In genomic region chr15:79242574-79243233, GRCm38 (mm10) we compare ENCODE assay signal across 9 mouse cellular contexts. TPM values are rescaled to one million over a fixed set of nuclear protein-coding genes. Genes with fewer than 3 reads are reported as not detected.
A peak's percentile ranks its signal among the peaks of the same experiment; 100 is the strongest.
DNase-seq lines count a peak whose midpoint lies in the region; ATAC-seq and TF ChIP-seq lines count a peak whose summit lies in the region.
"Had no signal": no experiment of that assay in that cellular context is flagged by ENCODE, and none has a peak within 500 bp of the region (broad histone marks: within the 10 kb centered on the region; RNA-seq: fewer than 3 reads in every experiment).

No protein-coding gene starts in this region.

- H3K27me3 ChIP-seq in forebrain, embryonic 12.5 days: no peaks in the 10 kb centered on the region
- H3K27me3 ChIP-seq in forebrain, embryonic 14.5 days (replicated peaks; ENCODE audit: control insufficient read depth, insufficient read depth, low read length): no peaks in the 10 kb centered on the region
- H3K27me3 ChIP-seq in lung, postnatal 0 days (replicated peaks; ENCODE audit: insufficient read depth, low read length): no peaks in the 10 kb centered on the region
- no peaks in the 10 kb centered on the region for H3K27me3 ChIP-seq in liver, embryonic 13.5 days
- H3K27me3 ChIP-seq in stomach, embryonic 14.5 days (ENCODE audit: control insufficient read depth, insufficient read depth, low read length): no peaks in the 10 kb centered on the region
- H3K27me3 ChIP-seq: stomach, embryonic 15.5 days had no signal

- no peak overlapping the region for H3K9ac ChIP-seq in forebrain, embryonic 12.5 days
- no peak overlapping the region for H3K9ac ChIP-seq in forebrain, embryonic 14.5 days (ENCODE audit: low read length)
- no peak overlapping the region for H3K9ac ChIP-seq in lung, postnatal 0 days (replicated peaks; ENCODE audit: low read depth)
- H3K9ac ChIP-seq in liver, embryonic 13.5 days: no peak overlapping the region
- H3K9ac ChIP-seq in stomach, embryonic 14.5 days (replicated peaks; ENCODE audit: low read depth, low read length): no peak overlapping the region
- H3K9ac ChIP-seq: stomach, embryonic 15.5 days had no signal

- no peaks in the 10 kb centered on the region for H3K9me3 ChIP-seq in forebrain, embryonic 12.5 days
- no peaks in the 10 kb centered on the region for H3K9me3 ChIP-seq in forebrain, embryonic 14.5 days (replicated peaks; ENCODE audit: control insufficient read depth, low read length)
- H3K9me3 ChIP-seq in lung, postnatal 0 days (ENCODE audit: low read length): no peaks in the 10 kb centered on the region
- no peaks in the 10 kb centered on the region for H3K9me3 ChIP-seq in liver, embryonic 13.5 days (replicated peaks)
- H3K9me3 ChIP-seq in stomach, embryonic 14.5 days (ENCODE audit: control insufficient read depth, low read depth, low read length): no peaks in the 10 kb centered on the region
- H3K9me3 ChIP-seq: stomach, embryonic 15.5 days had no signal

- 77% methylated on average over 13 of the region's 13 CpGs for WGBS in forebrain, embryonic 12.5 days
- 75% methylated on average over 13 of the region's 13 CpGs for WGBS in forebrain, embryonic 14.5 days
- 66% methylated on average over 13 of the region's 13 CpGs for WGBS in lung, postnatal 0 days
- WGBS in liver, embryonic 13.5 days (ENCODE audit: insufficient replicate concordance): 69% methylated on average over 13 of the region's 13 CpGs
- WGBS in stomach, embryonic 14.5 days: 69% methylated on average over 13 of the region's 13 CpGs

- no peak overlapping the region for H3K27ac ChIP-seq in forebrain, embryonic 12.5 days
- no peak overlapping the region for H3K27ac ChIP-seq in forebrain, embryonic 14.5 days (ENCODE audit: low read depth, low read length)
- no peak overlapping the region for H3K27ac ChIP-seq in lung, postnatal 0 days (ENCODE audit: low read length)
- H3K27ac ChIP-seq in liver, embryonic 13.5 days: no peak overlapping the region
- no peak overlapping the region for H3K27ac ChIP-seq in stomach, embryonic 14.5 days (ENCODE audit: low read length)
- H3K27ac ChIP-seq: stomach, embryonic 15.5 days had no signal

- peaks cover 6% of the 10 kb centered on the region; the same call in 1 of the 2 replicates for H3K4me1 ChIP-seq in forebrain, embryonic 12.5 days
- H3K4me1 ChIP-seq in forebrain, embryonic 14.5 days (ENCODE audit: control insufficient read depth, insufficient read depth, low read length): no peaks in the 10 kb centered on the region
- H3K4me1 ChIP-seq in lung, postnatal 0 days (ENCODE audit: insufficient read depth, low read depth, low read length): no peaks in the 10 kb centered on the region; the same call in 1 of the 2 replicates
- peaks cover 3% of the 10 kb centered on the region; the same call in 1 of the 2 replicates for H3K4me1 ChIP-seq in liver, embryonic 13.5 days (replicated peaks)
- no peaks in the 10 kb centered on the region for H3K4me1 ChIP-seq in stomach, embryonic 14.5 days (ENCODE audit: control insufficient read depth, insufficient read depth, low read length)

- peak; percentile 51 for ATAC-seq in forebrain, embryonic 12.5 days (ENCODE audit: low FRiP score)
- ATAC-seq in forebrain, embryonic 14.5 days: no peak
- peak; percentile 13 for ATAC-seq in lung, postnatal 0 days
- ATAC-seq in liver, embryonic 13.5 days (ENCODE audit: low read depth): peak; percentile 1; the same call in 1 of the 2 replicates
- ATAC-seq in stomach, embryonic 14.5 days (ENCODE audit: insufficient number of reproducible peaks, insufficient read depth, low FRiP score, low read depth): peak; percentile 10; the same call in 1 of the 2 replicates

- no peak overlapping the region for H3K4me3 ChIP-seq in forebrain, embryonic 12.5 days (replicated peaks)
- H3K4me3 ChIP-seq in forebrain, embryonic 14.5 days (ENCODE audit: low read depth, low read length): no peak overlapping the region
- no peak overlapping the region for H3K4me3 ChIP-seq in lung, postnatal 0 days (ENCODE audit: low read depth, low read length)
- no peak overlapping the region for H3K4me3 ChIP-seq in liver, embryonic 13.5 days (replicated peaks)
- no peak overlapping the region for H3K4me3 ChIP-seq in stomach, embryonic 14.5 days (ENCODE audit: low read depth, low read length)
- H3K4me3 ChIP-seq: stomach, embryonic 15.5 days had no signal

- DNase-seq in forebrain, embryonic 14.5 days (ENCODE audit: low spot score): no peak
- DNase-seq in lung, postnatal 0 days (ENCODE audit: low spot score): no peak
- no peak for DNase-seq in lung, postnatal 10 days
- DNase-seq in liver, embryonic 13.5 days: no peak
- DNase-seq in Muller cell, postnatal 12 days (ENCODE audit: inconsistent ontology term): no peak
- no peak for DNase-seq in frontal cortex, postnatal 14 days (ENCODE audit: low spot score in 2 of 2)

- no peak overlapping the region for H3K4me2 ChIP-seq in forebrain, embryonic 12.5 days
- no peak overlapping the region for H3K4me2 ChIP-seq in forebrain, embryonic 14.5 days (ENCODE audit: low read length)
- no peak overlapping the region for H3K4me2 ChIP-seq in lung, postnatal 0 days (replicated peaks; ENCODE audit: low read depth, low read length)
- H3K4me2 ChIP-seq in liver, embryonic 13.5 days: no peak overlapping the region
- no peak overlapping the region for H3K4me2 ChIP-seq in stomach, embryonic 14.5 days (replicated peaks; ENCODE audit: low read depth, low read length)
- H3K4me2 ChIP-seq: stomach, embryonic 15.5 days had no signal

- no peak for TF ChIP-seq CTCF in lung, postnatal 0 days (IDR thresholded peaks at IDR 0.05)

- no peak for TF ChIP-seq EP300 in lung, postnatal 0 days (IDR thresholded peaks at IDR 0.05)

- H3K36me3 ChIP-seq in forebrain, embryonic 12.5 days (replicated peaks): peaks cover 71% of the 10 kb centered on the region
- H3K36me3 ChIP-seq in forebrain, embryonic 14.5 days (ENCODE audit: control insufficient read depth, insufficient read depth, low read length): peaks cover 68% of the 10 kb centered on the region
- H3K36me3 ChIP-seq in lung, postnatal 0 days (ENCODE audit: insufficient read depth, low read length): peaks cover 15% of the 10 kb centered on the region; the same call in 1 of the 2 replicates
- H3K36me3 ChIP-seq in liver, embryonic 13.5 days: peaks cover 72% of the 10 kb centered on the region
- peaks cover 41% of the 10 kb centered on the region for H3K36me3 ChIP-seq in stomach, embryonic 14.5 days (ENCODE audit: control insufficient read depth, insufficient read depth, low read length)

RNA-seq across cellular contexts. Expression of gene Slc16a8, which starts 11.9 kb away (rescaled TPM):
- 0.32 and 0.33 TPM in 2 replicates for polyA plus RNA-seq in forebrain, embryonic 12.5 days (2016; fragmentation: Nextera tagmentation; extraction: Ambion mirVana)
- 0.60 and 0.83 TPM in 2 replicates for polyA plus RNA-seq in forebrain, embryonic 14.5 days (2014; fragmentation: Nextera tagmentation; extraction: Ambion mirVana)
- polyA plus RNA-seq in lung, postnatal 0 days (2015; fragmentation: Nextera tagmentation; extraction: Ambion mirVana): 0.07 and 0.13 TPM in 2 replicates
- polyA plus RNA-seq in liver, embryonic 13.5 days (2015; fragmentation: Nextera tagmentation; extraction: Ambion mirVana): not detected in 2 replicates
- 0.18 and 0.19 TPM in 2 replicates for polyA plus RNA-seq in stomach, embryonic 14.5 days (2014; fragmentation: Nextera tagmentation; extraction: Ambion mirVana)

RNA-seq across cellular contexts. Expression of gene Gm49486, which starts 13.5 kb away (rescaled TPM):
- polyA plus RNA-seq in forebrain, embryonic 12.5 days (2016; fragmentation: Nextera tagmentation; extraction: Ambion mirVana): 0.49 and 0.72 TPM in 2 replicates
- 0.69 and 0.98 TPM in 2 replicates for polyA plus RNA-seq in forebrain, embryonic 14.5 days (2014; fragmentation: Nextera tagmentation; extraction: Ambion mirVana)
- polyA plus RNA-seq in lung, postnatal 0 days (2015; fragmentation: Nextera tagmentation; extraction: Ambion mirVana): 0.16 and 0.31 TPM in 2 replicates
- not detected in 2 replicates for polyA plus RNA-seq in liver, embryonic 13.5 days (2015; fragmentation: Nextera tagmentation; extraction: Ambion mirVana)
- polyA plus RNA-seq in stomach, embryonic 14.5 days (2014; fragmentation: Nextera tagmentation; extraction: Ambion mirVana): 0.93 and 1.3 TPM in 2 replicates

RNA-seq across cellular contexts. Expression of gene Pick1, which starts 13.7 kb away (rescaled TPM):
- 64.5 and 67.5 TPM in 2 replicates for polyA plus RNA-seq in forebrain, embryonic 12.5 days (2016; fragmentation: Nextera tagmentation; extraction: Ambion mirVana)
- 36.9 and 45.3 TPM in 2 replicates for polyA plus RNA-seq in forebrain, embryonic 14.5 days (2014; fragmentation: Nextera tagmentation; extraction: Ambion mirVana)
- polyA plus RNA-seq in lung, postnatal 0 days (2015; fragmentation: Nextera tagmentation; extraction: Ambion mirVana): 22.0 and 22.2 TPM in 2 replicates
- polyA plus RNA-seq in liver, embryonic 13.5 days (2015; fragmentation: Nextera tagmentation; extraction: Ambion mirVana): 10.5 and 10.6 TPM in 2 replicates
- 28.7 and 33.1 TPM in 2 replicates for polyA plus RNA-seq in stomach, embryonic 14.5 days (2014; fragmentation: Nextera tagmentation; extraction: Ambion mirVana)

RNA-seq across cellular contexts. Expression of gene Baiap2l2, which starts 42.6 kb away (rescaled TPM):
- 0.96 and 1.4 TPM in 2 replicates for polyA plus RNA-seq in forebrain, embryonic 12.5 days (2016; fragmentation: Nextera tagmentation; extraction: Ambion mirVana)
- polyA plus RNA-seq in forebrain, embryonic 14.5 days (2014; fragmentation: Nextera tagmentation; extraction: Ambion mirVana): 1.4 and 2.6 TPM in 2 replicates
- polyA plus RNA-seq in lung, postnatal 0 days (2015; fragmentation: Nextera tagmentation; extraction: Ambion mirVana): 1.4 and 2.7 TPM in 2 replicates
- polyA plus RNA-seq in liver, embryonic 13.5 days (2015; fragmentation: Nextera tagmentation; extraction: Ambion mirVana): 1.8 and 2.3 TPM in 2 replicates
- polyA plus RNA-seq in stomach, embryonic 14.5 days (2014; fragmentation: Nextera tagmentation; extraction: Ambion mirVana): 5.9 and 8.6 TPM in 2 replicates
